Mouse (Mus musculus): Measurements from ENCODE around the gene Fmnl1. TPM values are rescaled to one million over a fixed set of nuclear protein-coding genes. Genes with fewer than 3 reads are reported as not detected.
A peak's percentile ranks its signal among the peaks of the same experiment; 100 is the strongest.

Gene Fmnl1
- polyA plus RNA-seq, 1 experiment from 2014 or later: 1.8 TPM

DNA sequence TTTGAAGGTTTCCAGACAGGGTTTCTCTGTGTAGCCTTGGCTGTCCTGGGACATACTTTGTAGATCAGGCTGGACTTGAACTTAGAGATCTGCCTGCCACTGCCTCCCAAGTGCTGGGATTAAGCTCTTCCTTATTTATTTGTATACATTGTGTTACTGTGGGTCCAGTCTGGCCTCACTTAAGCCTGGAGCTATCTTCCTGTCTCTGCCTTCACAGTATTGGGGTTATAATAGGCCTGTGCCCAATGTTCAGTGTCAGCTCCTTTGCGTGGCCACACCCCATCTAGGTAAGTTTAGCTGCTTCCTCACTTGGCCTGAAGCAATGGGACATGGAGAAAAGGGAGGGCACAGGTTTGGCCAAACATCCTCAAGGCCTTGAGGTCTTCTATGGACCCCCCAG lies 5.6 kb downstream of the Fmnl1 start:
- Histone ChIP-seq H3K4me3 (no peak overlapping the region), H3K4me1 (0 out of 2 replicates have a peak, but pooled peaks cover 3% of the 10 kb centered on the region), H3K9me3 (no peaks in the 10 kb centered on the region), H3K27me3 (peaks cover 40% of the 10 kb centered on the region), H3K36me3 (no peaks in the 10 kb centered on the region), H3K27ac (replicated peaks) (no peak overlapping the region), H3K9ac (replicated peaks) (no peak overlapping the region), H3K4me2 (replicated peaks) (no peak overlapping the region)
- 84% methylated on average over 1 of the region's 1 CpGs for WGBS
- ATAC-seq (ENCODE audit: low FRiP score, low read depth): no peak

GRCm38 (mm10) chr11:103177216-103177615 lies 6.3 kb downstream of the Fmnl1 start:
- ATAC-seq (ENCODE audit: low FRiP score, low read depth): no peak
- Histone ChIP-seq H3K27me3 (peaks cover 33% of the 10 kb centered on the region), H3K27ac (replicated peaks) (no peak overlapping the region), H3K4me1 (0 out of 2 replicates have a peak, but pooled peaks cover 3% of the 10 kb centered on the region), H3K9me3 (no peaks in the 10 kb centered on the region), H3K4me3 (no peak overlapping the region), H3K4me2 (replicated peaks) (no peak overlapping the region), H3K36me3 (no peaks in the 10 kb centered on the region), H3K9ac (replicated peaks) (no peak overlapping the region)
- 83% methylated on average over 5 of the region's 5 CpGs for WGBS

DNA sequence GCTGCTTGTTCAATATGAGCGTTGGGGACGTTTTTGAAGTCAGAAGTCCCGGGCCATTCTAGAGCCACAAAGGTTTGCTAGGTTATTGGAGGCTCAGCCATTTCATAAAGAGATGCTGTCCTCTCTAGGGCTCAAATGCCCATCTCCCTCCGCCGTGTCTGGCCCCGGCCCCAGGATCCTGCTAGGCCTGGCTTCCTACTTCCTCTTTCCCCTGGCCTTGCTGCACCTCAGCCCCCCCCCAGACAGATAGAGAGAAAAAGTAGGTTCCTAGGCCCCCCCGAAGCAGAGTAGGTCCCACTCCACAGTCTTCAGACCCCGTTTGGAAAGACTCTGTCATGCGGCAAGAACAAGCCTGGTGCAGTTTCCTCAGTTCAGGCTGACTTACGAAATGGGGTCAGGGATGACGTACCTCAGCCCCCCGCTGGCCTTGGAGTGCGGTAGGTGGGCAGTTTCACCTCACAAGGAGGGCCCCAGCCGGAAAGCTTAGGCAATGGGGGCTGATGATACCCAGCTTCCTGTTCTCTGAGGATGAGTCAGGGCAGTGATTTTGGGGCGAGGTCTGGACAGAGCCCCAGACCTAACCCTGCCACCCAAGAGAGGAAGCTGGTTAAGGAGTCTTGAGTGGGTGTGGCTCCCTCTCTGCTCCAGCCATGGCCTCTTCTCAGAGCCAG lies 7.0 kb downstream of the Fmnl1 start:
- Histone ChIP-seq H3K4me1 (0 out of 2 replicates have a peak, but pooled peaks cover 3% of the 10 kb centered on the region), H3K27me3 (peaks cover 28% of the 10 kb centered on the region), H3K9ac (replicated peaks) (no peak overlapping the region), H3K4me2 (replicated peaks) (no peak overlapping the region), H3K27ac (replicated peaks) (no peak overlapping the region), H3K36me3 (no peaks in the 10 kb centered on the region), H3K4me3 (no peak overlapping the region), H3K9me3 (no peaks in the 10 kb centered on the region)
- no peak for ATAC-seq (ENCODE audit: low FRiP score, low read depth)
- WGBS: 85% methylated on average over 15 of the region's 15 CpGs

DNA sequence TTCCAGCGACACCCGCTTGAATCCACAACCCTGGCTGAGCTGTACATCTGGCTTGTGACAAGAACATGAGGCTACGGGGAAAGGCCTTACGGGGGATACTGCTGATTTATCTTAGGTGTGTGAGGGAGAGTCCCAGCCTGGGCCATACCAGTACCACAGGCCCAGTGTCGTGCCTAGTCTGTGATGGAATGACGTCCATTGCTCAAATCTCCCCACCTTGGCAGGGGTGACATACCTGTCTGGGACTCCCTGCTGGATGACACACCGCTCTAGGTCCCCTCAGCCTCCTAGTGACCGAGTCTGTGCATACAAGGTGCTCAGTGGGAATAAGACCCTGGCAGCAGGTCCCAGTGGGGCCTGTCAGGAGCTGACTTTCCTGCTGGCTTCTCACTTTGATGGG lies 7.8 kb downstream of the Fmnl1 start:
- Histone ChIP-seq H3K9ac (replicated peaks) (no peak overlapping the region), H3K4me1 (0 out of 2 replicates have a peak, but pooled peaks cover 3% of the 10 kb centered on the region), H3K36me3 (no peaks in the 10 kb centered on the region), H3K9me3 (no peaks in the 10 kb centered on the region), H3K4me2 (replicated peaks) (no peak overlapping the region), H3K27ac (replicated peaks) (no peak overlapping the region), H3K27me3 (peaks cover 21% of the 10 kb centered on the region), H3K4me3 (no peak overlapping the region)
- ATAC-seq (ENCODE audit: low FRiP score, low read depth): no peak
- 89% methylated on average over 8 of the region's 8 CpGs for whole genome bisulfite sequencing

DNA sequence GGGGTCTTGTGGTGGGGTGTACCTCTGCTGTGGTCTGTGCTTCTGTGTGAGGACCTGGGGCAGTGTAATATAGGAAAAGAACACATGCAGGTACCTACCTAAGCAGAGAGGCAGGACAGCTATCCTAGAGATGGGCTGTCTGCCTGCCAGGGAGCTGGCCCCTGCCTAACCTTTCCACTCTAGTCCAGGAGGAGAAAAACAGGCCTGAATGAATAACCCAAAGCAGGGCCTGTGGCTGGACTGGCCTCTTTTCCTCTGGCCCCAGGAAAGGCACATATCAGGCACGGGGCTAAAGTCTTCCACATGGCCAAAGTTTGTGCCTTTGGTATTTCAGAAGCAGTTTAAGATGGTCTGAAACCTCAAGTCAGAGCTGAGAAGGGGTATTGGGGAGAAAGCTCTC lies 9.5 kb downstream of the Fmnl1 start:
- Histone ChIP-seq H3K4me1 (no peaks in the 10 kb centered on the region), H3K4me2 (replicated peaks) (no peak overlapping the region), H3K27me3 (peaks cover 7% of the 10 kb centered on the region; the same call in 1 of the 2 replicates), H3K9ac (replicated peaks) (no peak overlapping the region), H3K27ac (replicated peaks) (no peak overlapping the region), H3K9me3 (no peaks in the 10 kb centered on the region), H3K4me3 (no peak overlapping the region), H3K36me3 (no peaks in the 10 kb centered on the region)
- WGBS: 67% methylated on average over 1 of the region's 1 CpGs
- ATAC-seq (ENCODE audit: low FRiP score, low read depth): no peak

DNA sequence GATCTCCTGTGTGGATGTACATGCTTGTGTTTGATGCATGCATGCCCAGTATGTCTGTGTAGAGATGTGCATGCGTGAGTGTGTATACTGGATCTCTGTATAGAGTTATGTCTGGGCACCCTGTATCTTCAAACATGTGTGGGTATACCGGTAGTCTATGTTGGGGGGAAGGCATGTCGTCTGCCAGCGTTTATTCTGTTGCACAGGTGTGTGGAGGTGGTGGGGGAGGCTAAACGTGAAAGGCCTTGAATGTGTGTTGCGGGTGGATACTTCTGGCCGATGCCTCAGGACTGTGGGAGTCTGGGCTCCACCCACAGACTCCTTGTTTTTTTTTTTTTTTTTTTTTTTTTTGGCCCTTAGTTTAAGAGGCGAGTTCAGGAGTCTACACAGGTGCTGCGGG lies 10.4 kb downstream of the Fmnl1 start:
- H3K4me3 ChIP-seq: no peak overlapping the region
- H3K9me3 ChIP-seq: no peaks in the 10 kb centered on the region
- peaks cover 13% of the 10 kb centered on the region; the same call in 1 of the 2 replicates for H3K27me3 ChIP-seq
- no peaks in the 10 kb centered on the region for H3K4me1 ChIP-seq
- no peak overlapping the region for H3K4me2 ChIP-seq (replicated peaks)
- H3K36me3 ChIP-seq: no peaks in the 10 kb centered on the region
- no peak for ATAC-seq (ENCODE audit: low FRiP score, low read depth)
- H3K9ac ChIP-seq (replicated peaks): no peak overlapping the region
- 84% methylated on average over 9 of the region's 9 CpGs for WGBS
- no peak overlapping the region for H3K27ac ChIP-seq (replicated peaks)

DNA sequence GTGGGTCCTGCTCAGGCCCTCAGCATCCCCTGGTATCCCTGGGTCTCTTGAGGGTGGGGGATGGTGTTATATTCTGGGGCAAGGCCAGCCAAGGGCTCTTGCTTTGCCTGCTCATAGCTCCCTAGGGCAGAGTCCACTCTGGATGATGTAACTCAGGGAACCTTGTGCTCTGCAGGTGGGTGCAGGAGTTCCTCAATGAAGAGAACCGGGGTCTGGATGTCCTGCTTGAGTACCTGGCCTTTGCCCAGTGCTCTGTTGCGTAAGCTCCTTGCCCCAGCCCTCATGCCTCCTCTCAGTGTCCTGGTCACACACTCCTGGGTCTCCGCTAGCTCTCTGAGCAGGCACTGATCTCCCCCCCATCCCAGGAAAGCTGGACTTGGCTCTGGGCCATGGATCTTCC lies 11.0 kb downstream of the Fmnl1 start:
- Histone ChIP-seq H3K4me3 (no peak overlapping the region), H3K4me2 (replicated peaks) (no peak overlapping the region), H3K9me3 (no peaks in the 10 kb centered on the region), H3K27ac (replicated peaks) (no peak overlapping the region), H3K36me3 (no peaks in the 10 kb centered on the region), H3K4me1 (no peaks in the 10 kb centered on the region), H3K27me3 (peaks cover 13% of the 10 kb centered on the region; the same call in 1 of the 2 replicates), H3K9ac (replicated peaks) (no peak overlapping the region)
- ATAC-seq (ENCODE audit: low FRiP score, low read depth): no peak
- WGBS: 80% methylated on average over 3 of the region's 3 CpGs

DNA sequence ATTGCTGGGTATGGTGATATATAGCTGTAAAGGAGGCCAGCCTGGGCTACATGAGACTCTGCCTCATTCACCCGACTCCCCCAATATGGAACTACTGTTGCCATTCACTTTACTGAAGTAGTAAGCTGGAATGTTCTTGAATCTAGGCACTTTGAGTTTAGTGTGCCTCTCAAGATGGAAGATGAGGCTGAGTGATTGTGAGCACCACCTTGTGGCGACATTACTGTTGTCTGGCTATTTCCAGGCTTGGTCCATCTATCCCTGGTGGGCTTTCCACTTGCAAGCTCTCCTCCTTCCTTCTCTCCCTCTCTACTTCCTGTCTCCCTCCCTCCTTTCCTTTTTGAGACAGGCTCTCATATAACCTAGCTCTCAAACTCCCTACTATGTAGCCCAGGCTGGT lies 14.0 kb downstream of the Fmnl1 start:
- no peaks in the 10 kb centered on the region for H3K4me1 ChIP-seq
- 26% methylated on average over 2 of the region's 2 CpGs for WGBS
- H3K36me3 ChIP-seq: no peaks in the 10 kb centered on the region
- H3K27ac ChIP-seq (replicated peaks): no peak overlapping the region
- H3K9me3 ChIP-seq: no peaks in the 10 kb centered on the region
- H3K4me3 ChIP-seq: no peak overlapping the region
- no peak for ATAC-seq (ENCODE audit: low FRiP score, low read depth)
- no peak overlapping the region for H3K9ac ChIP-seq (replicated peaks)
- H3K4me2 ChIP-seq (replicated peaks): no peak overlapping the region
- H3K27me3 ChIP-seq: peaks cover 17% of the 10 kb centered on the region

GRCm38 (mm10) chr11:103192230-103192955 lies 21.5 kb downstream of the Fmnl1 start:
- Histone ChIP-seq H3K27me3 (peaks cover 83% of the 10 kb centered on the region), H3K9me3 (no peaks in the 10 kb centered on the region), H3K9ac (replicated peaks) (no peak overlapping the region), H3K4me2 (replicated peaks) (peak overlapping the region; percentile 52), H3K27ac (replicated peaks) (no peak overlapping the region), H3K4me3 (peak overlapping the region; percentile 26), H3K4me1 (peaks cover 9% of the 10 kb centered on the region), H3K36me3 (no peaks in the 10 kb centered on the region)
- no peak for ATAC-seq (ENCODE audit: low FRiP score, low read depth)
- 16% methylated on average over 28 of the region's 28 CpGs for WGBS

GRCm38 (mm10) chr11:103192956-103193824 lies 22.3 kb downstream of the Fmnl1 start:
- no peak for ATAC-seq (ENCODE audit: low FRiP score, low read depth)
- no peaks in the 10 kb centered on the region for H3K9me3 ChIP-seq
- H3K9ac ChIP-seq (replicated peaks): no peak overlapping the region
- 2% methylated on average over 44 of the region's 44 CpGs for WGBS
- peaks cover 91% of the 10 kb centered on the region for H3K27me3 ChIP-seq
- H3K27ac ChIP-seq (replicated peaks): no peak overlapping the region
- H3K4me3 ChIP-seq: peak overlapping the region; percentile 26
- H3K4me2 ChIP-seq (replicated peaks): peak overlapping the region; percentile 52
- peaks cover 9% of the 10 kb centered on the region for H3K4me1 ChIP-seq
- H3K36me3 ChIP-seq: no peaks in the 10 kb centered on the region

DNA sequence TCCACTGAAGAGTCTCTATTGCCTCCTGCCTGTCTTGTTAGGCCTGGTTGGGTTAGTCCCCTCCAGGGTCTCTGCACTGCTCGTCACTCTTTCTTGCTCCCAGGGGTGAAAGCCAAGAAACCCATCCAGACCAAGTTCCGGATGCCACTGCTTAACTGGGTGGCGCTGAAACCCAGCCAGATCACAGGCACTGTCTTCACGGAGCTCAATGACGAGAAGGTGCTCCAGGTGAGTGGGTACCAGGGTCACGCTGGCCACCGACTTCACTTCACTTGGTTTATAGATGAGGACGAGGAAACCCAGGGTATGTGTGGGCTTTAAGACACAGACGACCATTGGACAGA lies 22.9 kb downstream of the Fmnl1 start:
- WGBS: 28% methylated on average over 9 of the region's 9 CpGs
- Histone ChIP-seq H3K9me3 (no peaks in the 10 kb centered on the region), H3K4me2 (replicated peaks) (no peak overlapping the region), H3K27ac (replicated peaks) (no peak overlapping the region), H3K4me3 (no peak overlapping the region), H3K27me3 (peaks cover 97% of the 10 kb centered on the region), H3K36me3 (no peaks in the 10 kb centered on the region), H3K9ac (replicated peaks) (no peak overlapping the region), H3K4me1 (peaks cover 14% of the 10 kb centered on the region)
- no peak for ATAC-seq (ENCODE audit: low FRiP score, low read depth)

DNA sequence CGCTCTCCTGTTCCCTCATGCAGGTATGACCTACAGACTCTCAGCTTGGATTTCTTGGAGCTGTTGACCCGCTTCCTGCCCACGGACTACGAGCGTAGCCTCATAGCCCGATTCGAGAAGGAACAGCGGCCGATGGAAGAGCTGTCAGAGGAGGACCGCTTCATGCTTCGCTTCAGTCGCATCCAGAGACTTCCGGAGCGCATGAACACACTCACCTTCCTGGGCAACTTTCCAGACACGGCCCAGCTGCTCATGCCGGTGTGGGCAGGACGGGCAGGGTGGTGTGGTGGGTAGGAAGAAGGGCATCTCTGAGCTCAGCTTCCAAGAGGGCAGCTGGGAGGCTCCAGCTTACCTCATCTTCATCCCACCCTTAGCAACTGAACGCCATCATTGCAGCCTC lies 24.3 kb downstream of the Fmnl1 start:
- Histone ChIP-seq H3K4me2 (replicated peaks) (no peak overlapping the region), H3K9me3 (no peaks in the 10 kb centered on the region), H3K4me3 (no peak overlapping the region), H3K9ac (replicated peaks) (no peak overlapping the region), H3K27me3 (peaks cover 100% of the 10 kb centered on the region), H3K36me3 (no peaks in the 10 kb centered on the region), H3K4me1 (peaks cover 24% of the 10 kb centered on the region), H3K27ac (replicated peaks) (no peak overlapping the region)
- 92% methylated on average over 18 of the region's 18 CpGs for WGBS
- no peak for ATAC-seq (ENCODE audit: low FRiP score, low read depth)

Data from midbrain, embryonic 12.5 days (tissue).